Mouse (Mus musculus) liver, adult 2 months (tissue): ENCODE results near the gene Tmigd3. TPM values are rescaled to one million over a fixed set of nuclear protein-coding genes. Genes with fewer than 3 reads are reported as not detected.

ENCODE experiments used
- DNase-seq: peaks from one replicate; pipeline ENCODE4 v3.0.0-alpha.2; 2011; ENCODE audit warnings: low read depth, low spot score; ENCODE audit errors: extremely low read depth
- H3K27ac ChIP-seq: fragments of 200-500 bp; replicated peaks from 2 replicates; pipeline ENCODE4 v1.5.1; 2012; ENCODE audit warnings: low read depth, mild to moderate bottlenecking, control low read depth, inconsistent platforms, low read length; ENCODE audit not compliant: insufficient read depth
- H3K27me3 ChIP-seq: fragments of 200-500 bp; 2 replicates; pipeline ENCODE4 v1.6.1; 2012; ENCODE audit warnings: mild to moderate bottlenecking, moderate library complexity, low read length, inconsistent platforms; ENCODE audit not compliant: control insufficient read depth, insufficient read depth
- H3K36me3 ChIP-seq: fragments of 200-500 bp; 2 replicates; pipeline ENCODE4 v1.6.1; 2012; ENCODE audit warnings: low read length, inconsistent platforms; ENCODE audit not compliant: control insufficient read depth, insufficient read depth
- H3K4me1 ChIP-seq: fragments of 200-500 bp; 2 replicates; pipeline ENCODE4 v1.6.1; 2011; ENCODE audit warnings: low read length; ENCODE audit not compliant: control insufficient read depth, insufficient read depth
- H3K4me3 ChIP-seq: fragments of 200-500 bp; 2 replicates; pipeline ENCODE4 v1.5.1; 2011; ENCODE audit warnings: low read depth, mild to moderate bottlenecking, control low read depth, low read length, moderate library complexity; ENCODE audit not compliant: insufficient read depth
- H3K79me2 ChIP-seq: fragments of 200-500 bp; 2 replicates; pipeline ENCODE4 v1.6.1; 2012; ENCODE audit warnings: inconsistent platforms, mild to moderate bottlenecking, low read length, moderate library complexity; ENCODE audit not compliant: control insufficient read depth, insufficient read depth
- H3K9ac ChIP-seq: fragments of 200-500 bp; 2 replicates; pipeline ENCODE4 v1.6.1; 2012; ENCODE audit warnings: low read depth, mild to moderate bottlenecking, control low read depth, inconsistent platforms, low read length
- CTCF ChIP-seq: fragments of 200-500 bp; IDR thresholded peaks from 2 replicates; pipeline ENCODE4 v1.5.1; 2011; ENCODE audit warnings: low read depth, low read length, control low read depth
- POLR2A ChIP-seq: fragments of 200-500 bp; IDR thresholded peaks from 2 replicates; pipeline ENCODE4 v1.6.1; 2011; ENCODE audit warnings: low read length, control low read depth; ENCODE audit not compliant: insufficient read depth; ENCODE audit errors: extremely low read depth
- WGBS: fragments of 180-500 bp; shearing (Covaris S2); methylation state at CpG from one replicate; pipeline ENCODE4 v1.1.7; 2018; 5-methylcytosine and 5-hydroxymethylcytosine counted together
- polyA plus RNA-seq: library from polyadenylated mRNA; depleted of rRNA; stranded (reverse); fragments of >200 nt; gene quantifications from 2 replicates; pipeline ENCODE4 v1.2.3, GENCODE M21; 2012; rRNA removed
- total RNA-seq: library from RNA; depleted of rRNA; stranded (reverse); fragments of >200 nt; gene quantifications from 2 replicates; pipeline ENCODE4 v1.2.3, GENCODE M21; 2014; rRNA removed

Gene Tmigd3
- total and polyA plus RNA-seq, 2 experiments, result 0.12 TPM; not detected in 1

- no peak for TF ChIP-seq POLR2A
- TF ChIP-seq CTCF, result no peak
- no peak overlapping the region for H3K4me3 ChIP-seq
- H3K79me2 ChIP-seq, result no peaks in the 10 kb centered on the region
- H3K9ac ChIP-seq, result no peak overlapping the region
- no peaks in the 10 kb centered on the region for H3K27me3 ChIP-seq
- H3K27ac ChIP-seq, result no peak overlapping the region
- no peak for DNase-seq
- whole genome bisulfite sequencing, result 90% methylated on average over 5 of the region's 5 CpGs
- peaks cover 30% of the 10 kb centered on the region for H3K36me3 ChIP-seq
- peaks cover 4% of the 10 kb centered on the region for H3K4me1 ChIP-seq
Observed at GRCm38 (mm10) chr3:105971831-105972446, 101.2 kb downstream of the Tmigd3 start.

GRCm38 (mm10) chr3:105973411-105973810, 102.7 kb downstream of the Tmigd3 start, which contains the start of gene Ovgp1:
Gene Ovgp1 (plus strand): TSS chr3:105973711.
- peak; percentile 39 for DNase-seq
- 15% methylated on average over 3 of the region's 3 CpGs for WGBS
- H3K4me3 ChIP-seq, result no peak within 1 kb of the TSS
- no peak within 1 kb of the TSS for H3K27ac ChIP-seq
- no peak for TF ChIP-seq POLR2A
- no peaks in the 10 kb centered on the region for H3K79me2 ChIP-seq
- H3K36me3 ChIP-seq, result peaks cover 16% of the 10 kb centered on the region
- H3K27me3 ChIP-seq, result no peaks in the 10 kb centered on the region
- H3K9ac ChIP-seq, result no peak within 1 kb of the TSS
- peaks cover 4% of the 10 kb centered on the region for H3K4me1 ChIP-seq

Other genes starting within 250 kb of the Tmigd3 start
- 7.3 and 7.9 TPM in 2 replicates for gene Ddx20, start 183.3 kb upstream of the Tmigd3 start, total RNA-seq
- 6.9 and 7.4 TPM in 2 replicates for gene Ddx20, start 183.3 kb upstream of the Tmigd3 start, polyA plus RNA-seq
- gene Inka2, start 166.3 kb upstream of the Tmigd3 start, total RNA-seq, result 0.09 and 0.13 TPM in 2 replicates
- gene Inka2, start 166.3 kb upstream of the Tmigd3 start, polyA plus RNA-seq, result 0.06 and 0.07 TPM in 2 replicates
- 50.9 and 65.2 TPM in 2 replicates for gene Rap1a, start 69.6 kb upstream of the Tmigd3 start, total RNA-seq
- gene Rap1a, start 69.6 kb upstream of the Tmigd3 start, polyA plus RNA-seq, result 8.7 and 10.0 TPM in 2 replicates
- 0.09 TPM in 1 of 2 replicates, not detected in the other for gene Adora3, start within 50 bp of the Tmigd3 start, total RNA-seq
- gene Adora3, start within 50 bp of the Tmigd3 start, polyA plus RNA-seq, result 0.06 TPM in 1 of 2 replicates, not detected in the other
- gene I830077J02Rik, start 61.8 kb downstream of the Tmigd3 start, total RNA-seq, result 0.40 and 0.55 TPM in 2 replicates
- 0.39 and 0.54 TPM in 2 replicates for gene I830077J02Rik, start 61.8 kb downstream of the Tmigd3 start, polyA plus RNA-seq
- gene Wdr77, start 88.5 kb downstream of the Tmigd3 start, total RNA-seq, result 7.7 and 10.6 TPM in 2 replicates
- gene Wdr77, start 88.5 kb downstream of the Tmigd3 start, polyA plus RNA-seq, result 24.1 and 30.1 TPM in 2 replicates
- 445 and 641 TPM in 2 replicates for gene Atp5f1, start 89.2 kb downstream of the Tmigd3 start, total RNA-seq
- 237 and 247 TPM in 2 replicates for gene Atp5f1, start 89.2 kb downstream of the Tmigd3 start, polyA plus RNA-seq
- gene Ovgp1, start 102.8 kb downstream of the Tmigd3 start, total RNA-seq, result 0.37 and 0.67 TPM in 2 replicates
- gene Ovgp1, start 102.8 kb downstream of the Tmigd3 start, polyA plus RNA-seq, result 0.21 and 0.34 TPM in 2 replicates
- gene Pifo, start 143.7 kb downstream of the Tmigd3 start, total RNA-seq, result not detected in 2 replicates
- gene Pifo, start 143.7 kb downstream of the Tmigd3 start, polyA plus RNA-seq, result not detected in 2 replicates
- not detected in 2 replicates for gene Chil5, start 161.9 kb downstream of the Tmigd3 start, total RNA-seq
- not detected in 2 replicates for gene Chil5, start 161.9 kb downstream of the Tmigd3 start, polyA plus RNA-seq
- not detected in 2 replicates for gene Chia1, start 242.3 kb downstream of the Tmigd3 start, total RNA-seq
- not detected in 2 replicates for gene Chia1, start 242.3 kb downstream of the Tmigd3 start, polyA plus RNA-seq